Mouse (Mus musculus): ENCODE results near the gene Atg16l1.
"Not testable (repeated sequence)": the region's sequence is repeated elsewhere in the genome, so short reads cannot be mapped to it uniquely, and the experiment has no call there.

The Atg16l1 gene

GRCm38 (mm10) chr1:87773336-87773735 lies 17.7 kb downstream of the Atg16l1 start:
- in situ Hi-C loops (cut with MboI, MseI) = no loop called here

GRCm38 (mm10) chr1:87774845-87775244 lies 19.2 kb downstream of the Atg16l1 start:
- in situ Hi-C loops (cut with MboI, MseI) = no loop called here

- in situ Hi-C loops (cut with MboI, MseI) = no loop called here
These were observed 23.6 kb downstream of the Atg16l1 start for GRCm38 (mm10) chr1:87779204-87779785.

GRCm38 (mm10) chr1:87785703-87786102 lies 30.0 kb downstream of the Atg16l1 start:
- in situ Hi-C loops (cut with MboI, MseI) = no loop called here

- in situ Hi-C loops (cut with MboI, MseI) = no loop called here
These were observed 30.6 kb downstream of the Atg16l1 start for GRCm38 (mm10) chr1:87786251-87786650.

- in situ Hi-C loops (cut with MboI, MseI) = no loop called here
These were observed 34.0 kb downstream of the Atg16l1 start for GRCm38 (mm10) chr1:87789665-87790064.

GRCm38 (mm10) chr1:87792438-87793137 lies 36.9 kb downstream of the Atg16l1 start:
- in situ Hi-C loops (cut with MboI, MseI) = no loop called here

GRCm38 (mm10) chr1:87793138-87793449 lies 37.4 kb downstream of the Atg16l1 start:
- in situ Hi-C loops (cut with MboI, MseI) = no loop called here

GRCm38 (mm10) chr1:87797702-87798101 lies 42.0 kb downstream of the Atg16l1 start:
- in situ Hi-C loops (cut with MboI, MseI) = no loop called here

- in situ Hi-C loops (cut with MboI, MseI) = no loop called here
These were observed 42.6 kb downstream of the Atg16l1 start for GRCm38 (mm10) chr1:87798306-87798705.

GRCm38 (mm10) chr1:87803576-87803975 lies 47.9 kb downstream of the Atg16l1 start, which contains the start of gene Sag:
TSS of gene Sag (plus strand) at chr1:87803680.
- in situ Hi-C loops (cut with MboI, MseI) = loop anchor here (25.0 kb wide), 1 partner anchor 534 kb away; no protein-coding TSS in a partner anchor

- in situ Hi-C loops (cut with MboI, MseI) = loop anchor here (25.0 kb wide), 1 partner anchor 530 kb away; no protein-coding TSS in a partner anchor
These were observed 52.1 kb downstream of the Atg16l1 start for GRCm38 (mm10) chr1:87807751-87808150.

GRCm38 (mm10) chr1:87811391-87811790 lies 55.7 kb downstream of the Atg16l1 start:
- in situ Hi-C loops (cut with MboI, MseI) = loop anchor here (25.0 kb wide), 1 partner anchor 526 kb away; no protein-coding TSS in a partner anchor

GRCm38 (mm10) chr1:87812061-87812460 lies 56.4 kb downstream of the Atg16l1 start:
- in situ Hi-C loops (cut with MboI, MseI) = loop anchor here (25.0 kb wide), 1 partner anchor 525 kb away; no protein-coding TSS in a partner anchor

GRCm38 (mm10) chr1:87813155-87813554 lies 57.5 kb downstream of the Atg16l1 start:
- in situ Hi-C loops (cut with MboI, MseI) = loop anchor here (25.0 kb wide), 1 partner anchor 524 kb away; no protein-coding TSS in a partner anchor

GRCm38 (mm10) chr1:87813681-87814080 lies 58.0 kb downstream of the Atg16l1 start:
- in situ Hi-C loops (cut with MboI, MseI) = loop anchor here (25.0 kb wide), 1 partner anchor 524 kb away; no protein-coding TSS in a partner anchor

- in situ Hi-C loops (cut with MboI, MseI) = loop anchor here (25.0 kb wide), 1 partner anchor 513 kb away; no protein-coding TSS in a partner anchor
These were observed 68.8 kb downstream of the Atg16l1 start for GRCm38 (mm10) chr1:87824420-87824995.

GRCm38 (mm10) chr1:87825281-87825680 lies 69.6 kb downstream of the Atg16l1 start:
- in situ Hi-C loops (cut with MboI, MseI) = no loop called here

GRCm38 (mm10) chr1:87825991-87826390 lies 70.3 kb downstream of the Atg16l1 start:
- in situ Hi-C loops (cut with MboI, MseI) = no loop called here

- in situ Hi-C loops (cut with MboI, MseI) = no loop called here
These were observed 70.8 kb downstream of the Atg16l1 start for GRCm38 (mm10) chr1:87826474-87826873.

- in situ Hi-C loops (cut with MboI, MseI) = not testable (repeated sequence)
These were observed 71.8 kb downstream of the Atg16l1 start for GRCm38 (mm10) chr1:87827476-87827875.

- in situ Hi-C loops (cut with MboI, MseI) = no loop called here
These were observed 72.5 kb downstream of the Atg16l1 start for GRCm38 (mm10) chr1:87828185-87828584.

Data from T-helper 2 cell (primary cell).